Mouse (Mus musculus) ZHBTc4 (cell line): ENCODE measurements at regions not wholly inside any gene's neighbourhood (a gene's known extent, or its start where the extent isn't known, plus 50 kb on each side); places are given as distances from the start of the nearest gene placed in this dataset.

Experiments
- DNase-seq: peaks from one replicate; pipeline ENCODE4 v3.0.0-alpha.2; 2011; ENCODE audit warnings: low read depth, low spot score

- DNase-seq: peak; percentile 80
Measured at GRCm38 (mm10) chr1:193486668-193487067, 116.6 kb upstream of the Camk1g start.

- no peak for DNase-seq
Measured at GRCm38 (mm10) chr1:193484977-193485376, 114.9 kb upstream of the Camk1g start.

- no peak for DNase-seq
Measured at GRCm38 (mm10) chr1:193477298-193477697, 107.2 kb upstream of the Camk1g start.

- DNase-seq: no peak
Measured at GRCm38 (mm10) chr1:193476805-193477204, 106.7 kb upstream of the Camk1g start.

- DNase-seq: peak; percentile 56
Measured at GRCm38 (mm10) chr1:193466306-193466705, 96.2 kb upstream of the Camk1g start.

- DNase-seq: no peak
Measured at GRCm38 (mm10) chr1:193459735-193460134, 89.6 kb upstream of the Camk1g start.

GRCm38 (mm10) chr1:193457908-193458307 is 87.8 kb upstream of the Camk1g start:
- DNase-seq: no peak

GRCm38 (mm10) chr1:193453654-193454053 is 83.6 kb upstream of the Camk1g start:
- DNase-seq: no peak

- peak; percentile 4 for DNase-seq
Measured at GRCm38 (mm10) chr1:193451471-193452135, 81.5 kb upstream of the Camk1g start.

GRCm38 (mm10) chr1:193450814-193451213 is 80.7 kb upstream of the Camk1g start:
- no peak for DNase-seq

GRCm38 (mm10) chr1:193450201-193450600 is 80.1 kb upstream of the Camk1g start:
- peak; percentile 50 for DNase-seq

GRCm38 (mm10) chr1:193449394-193450103 is 79.5 kb upstream of the Camk1g start:
- DNase-seq: peak; percentile 52

- DNase-seq: no peak
Measured at GRCm38 (mm10) chr1:193448793-193449393, 78.8 kb upstream of the Camk1g start.

GRCm38 (mm10) chr1:193447647-193448046 is 77.5 kb upstream of the Camk1g start:
- no peak for DNase-seq

- DNase-seq: no peak
Measured at GRCm38 (mm10) chr1:193443964-193444676, 74.0 kb upstream of the Camk1g start.

- DNase-seq: peak; percentile 60
Measured at GRCm38 (mm10) chr1:193440512-193440911, 70.4 kb upstream of the Camk1g start.

GRCm38 (mm10) chr1:193434281-193434680 is 64.2 kb upstream of the Camk1g start:
- no peak for DNase-seq

GRCm38 (mm10) chr1:193433493-193434021 is 63.5 kb upstream of the Camk1g start:
- no peak for DNase-seq

GRCm38 (mm10) chr1:193430231-193430630 is 60.1 kb upstream of the Camk1g start:
- no peak for DNase-seq

- DNase-seq: no peak
Measured at GRCm38 (mm10) chr1:193423653-193424075, 53.6 kb upstream of the Camk1g start.

GRCm38 (mm10) chr1:193422886-193423285 is 52.8 kb upstream of the Camk1g start:
- DNase-seq: no peak

- no peak for DNase-seq
Measured at GRCm38 (mm10) chr1:193421820-193422219, 51.7 kb upstream of the Camk1g start.
